Mouse (Mus musculus) hindbrain, embryonic 12.5 days (tissue): ENCODE measurements around the gene Zbed6. TPM values are rescaled to one million over a fixed set of nuclear protein-coding genes. Genes with fewer than 3 reads are reported as not detected.

ENCODE experiments used
- ATAC-seq: fragments of 200-750 bp; cut with Nextera tagmentation; 2 replicates; pipeline ENCODE4 v1.8.0; 2017; ENCODE audit warnings: moderate TSS enrichment; ENCODE audit not compliant: low FRiP score
- H3K27ac ChIP-seq: fragments of 300-500 bp; sonication (generic); 2 replicates; pipeline ENCODE4 v1.5.1; 2016; ENCODE audit warnings: mild to moderate bottlenecking
- H3K27me3 ChIP-seq: fragments of 300-500 bp; sonication (generic); 2 replicates; pipeline ENCODE4 v1.6.1; 2016; ENCODE audit warnings: mild to moderate bottlenecking
- H3K36me3 ChIP-seq: fragments of 300-500 bp; sonication (generic); 2 replicates; pipeline ENCODE4 v1.6.1; 2016; ENCODE audit warnings: mild to moderate bottlenecking
- H3K4me1 ChIP-seq: fragments of 300-500 bp; sonication (generic); 2 replicates; pipeline ENCODE4 v1.6.1; 2016
- H3K4me2 ChIP-seq: fragments of 300-500 bp; sonication (generic); replicated peaks from 2 replicates; pipeline ENCODE4 v1.6.1; 2016; ENCODE audit warnings: mild to moderate bottlenecking
- H3K4me3 ChIP-seq: fragments of 300-500 bp; sonication (generic); 2 replicates; pipeline ENCODE4 v1.5.1; 2016; ENCODE audit warnings: mild to moderate bottlenecking
- H3K9ac ChIP-seq: fragments of 300-500 bp; sonication (generic); 2 replicates; pipeline ENCODE4 v1.6.1; 2016; ENCODE audit warnings: mild to moderate bottlenecking, moderate library complexity
- H3K9me3 ChIP-seq: fragments of 300-500 bp; sonication (generic); replicated peaks from 2 replicates; pipeline ENCODE4 v1.6.1; 2016; ENCODE audit warnings: mild to moderate bottlenecking
- WGBS: fragments of 180-500 bp; shearing (Covaris S2); methylation state at CpG from one replicate; pipeline ENCODE4 v1.1.7; 2016; 5-methylcytosine and 5-hydroxymethylcytosine counted together
- polyA plus RNA-seq: library from polyadenylated mRNA; unstranded; fragments of >200 nt; fragmentation: Nextera tagmentation; extraction: Ambion mirVana; gene quantifications from 2 replicates; pipeline ENCODE4 v1.2.1, GENCODE M21; 2016

Gene Zbed6
- polyA plus RNA-seq, 1 experiment from 2014 or later: not detected

- no peak overlapping the region for H3K27ac ChIP-seq
- no peak overlapping the region for H3K9ac ChIP-seq
- ATAC-seq: no peak; the same call in 1 of the 2 replicates
These were observed 50.1 kb downstream of the Zbed6 start for GRCm38 (mm10) chr1:133610601-133611000.

GRCm38 (mm10) chr1:133609771-133610502 lies 50.7 kb downstream of the Zbed6 start, which contains the start of gene Snrpe:
Gene Snrpe, minus strand, starts transcription at chr1:133610291.
- H3K4me2 ChIP-seq: peak within 1 kb of the TSS; percentile 73
- under 1% methylated on average over 64 of the region's 73 CpGs for WGBS
- peak within 1 kb of the TSS; percentile 95 for H3K9ac ChIP-seq
- ATAC-seq: peak; percentile 97
- H3K36me3 ChIP-seq: peaks cover 36% of the 10 kb centered on the region
- H3K27me3 ChIP-seq: no peaks in the 10 kb centered on the region
- no peaks in the 10 kb centered on the region for H3K9me3 ChIP-seq
- peak within 1 kb of the TSS; percentile 92 for H3K27ac ChIP-seq
- peaks cover 9% of the 10 kb centered on the region for H3K4me1 ChIP-seq
- peak within 1 kb of the TSS; percentile 93 for H3K4me3 ChIP-seq

More at GRCm38 (mm10) chr1:133610601-133611000, 50.1 kb downstream of the Zbed6 start:
- H3K4me3 ChIP-seq: no peak overlapping the region
- 59% methylated on average over 6 of the region's 6 CpGs for WGBS
- no peaks in the 10 kb centered on the region for H3K27me3 ChIP-seq
- no peak overlapping the region for H3K4me2 ChIP-seq
- no peaks in the 10 kb centered on the region for H3K9me3 ChIP-seq
- peaks cover 9% of the 10 kb centered on the region for H3K4me1 ChIP-seq
- peaks cover 29% of the 10 kb centered on the region for H3K36me3 ChIP-seq

Other genes starting within 250 kb of the Zbed6 start
- gene Sox13, start 236.5 kb downstream of the Zbed6 start, polyA plus RNA-seq: 17.5 and 19.2 TPM in 2 replicates
- gene Snrpe, start 50.6 kb downstream of the Zbed6 start, polyA plus RNA-seq: 519 and 641 TPM in 2 replicates
- 6.9 and 7.2 TPM in 2 replicates for gene Gm38394, start 433 bp upstream of the Zbed6 start, polyA plus RNA-seq
- gene Lax1, start 29.2 kb upstream of the Zbed6 start, polyA plus RNA-seq: 0.12 and 0.33 TPM in 2 replicates
- 12.2 and 16.3 TPM in 2 replicates for gene Atp2b4, start 140.2 kb upstream of the Zbed6 start, polyA plus RNA-seq
- gene Optc, start 247.1 kb upstream of the Zbed6 start, polyA plus RNA-seq: 2.0 and 4.0 TPM in 2 replicates